Mouse (Mus musculus): ENCODE measurements around the gene Prepl.

- no peak for TF ChIP-seq CTCF (IDR thresholded peaks at IDR 0.05)
- TF ChIP-seq EP300 (IDR thresholded peaks at IDR 0.05) = no peak
Observed at GRCm38 (mm10) chr17:85072383-85072782, 17.7 kb downstream of the Prepl start.

Data from lung, postnatal 0 days (tissue).